Mouse (Mus musculus): ENCODE results near the gene Hoxb3.

Gene Hoxb3

DNA sequence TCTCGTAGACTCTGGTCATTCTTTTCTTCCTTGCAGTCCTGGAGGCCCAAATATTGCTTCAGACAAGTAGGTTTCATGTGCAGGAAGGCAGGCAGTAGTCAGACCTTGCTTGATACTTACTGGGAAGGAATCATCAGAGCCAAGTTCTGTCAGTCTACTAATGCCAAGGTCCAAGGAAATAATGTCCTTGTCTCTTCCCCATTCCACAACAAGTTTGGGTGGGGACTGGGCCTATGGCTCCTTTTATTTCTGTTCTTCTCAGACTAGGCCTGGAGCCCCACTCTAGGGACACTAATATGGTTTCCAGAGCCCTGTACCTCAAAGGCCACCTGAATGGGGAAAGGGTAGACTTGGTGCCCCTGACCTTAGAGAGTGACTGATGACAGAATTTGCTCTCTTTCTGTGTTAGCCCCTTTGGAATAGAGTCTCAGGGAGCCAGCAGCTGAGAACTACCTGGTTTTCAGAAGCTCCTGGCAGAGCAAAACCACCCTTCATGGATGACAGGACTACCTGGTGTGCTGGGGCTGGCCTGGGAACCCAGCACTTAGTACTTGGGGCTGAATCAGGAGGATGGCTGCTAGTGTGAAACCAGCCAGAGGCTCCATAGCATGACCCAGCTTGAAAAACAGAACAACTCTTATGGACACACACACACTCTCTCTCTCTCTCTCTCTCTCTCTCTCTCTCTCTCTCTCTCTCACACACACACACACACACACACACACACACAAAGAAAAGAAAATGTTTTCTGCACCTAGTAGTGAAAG is 34.5 kb upstream of the Hoxb3 start:
- no peak for DNase-seq (ENCODE audit: extremely low read depth, low read depth)

GRCm38 (mm10) chr11:96289293-96289692 is 33.8 kb upstream of the Hoxb3 start:
- DNase-seq (ENCODE audit: extremely low read depth, low read depth): no peak

DNA sequence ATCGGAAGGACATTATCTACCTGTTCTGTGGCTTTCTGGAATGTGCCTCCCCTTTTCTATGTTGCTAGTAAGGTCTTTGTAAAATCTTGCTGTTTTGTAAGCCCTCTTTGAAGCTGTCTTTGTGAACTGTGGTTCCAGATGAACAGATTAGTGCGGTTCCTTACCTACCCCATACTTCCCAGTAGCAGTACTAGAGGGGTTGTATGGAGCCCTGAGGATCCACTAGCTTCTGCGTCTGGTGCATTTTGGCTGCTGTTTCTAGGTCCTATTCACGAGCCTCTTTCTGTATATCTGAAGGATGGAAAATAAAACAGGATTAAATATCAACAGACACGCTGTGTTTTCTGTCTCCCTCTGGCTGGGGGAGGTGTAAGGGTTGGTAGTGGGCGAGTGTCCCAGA is 33.3 kb upstream of the Hoxb3 start:
- DNase-seq (ENCODE audit: extremely low read depth, low read depth): no peak

DNA sequence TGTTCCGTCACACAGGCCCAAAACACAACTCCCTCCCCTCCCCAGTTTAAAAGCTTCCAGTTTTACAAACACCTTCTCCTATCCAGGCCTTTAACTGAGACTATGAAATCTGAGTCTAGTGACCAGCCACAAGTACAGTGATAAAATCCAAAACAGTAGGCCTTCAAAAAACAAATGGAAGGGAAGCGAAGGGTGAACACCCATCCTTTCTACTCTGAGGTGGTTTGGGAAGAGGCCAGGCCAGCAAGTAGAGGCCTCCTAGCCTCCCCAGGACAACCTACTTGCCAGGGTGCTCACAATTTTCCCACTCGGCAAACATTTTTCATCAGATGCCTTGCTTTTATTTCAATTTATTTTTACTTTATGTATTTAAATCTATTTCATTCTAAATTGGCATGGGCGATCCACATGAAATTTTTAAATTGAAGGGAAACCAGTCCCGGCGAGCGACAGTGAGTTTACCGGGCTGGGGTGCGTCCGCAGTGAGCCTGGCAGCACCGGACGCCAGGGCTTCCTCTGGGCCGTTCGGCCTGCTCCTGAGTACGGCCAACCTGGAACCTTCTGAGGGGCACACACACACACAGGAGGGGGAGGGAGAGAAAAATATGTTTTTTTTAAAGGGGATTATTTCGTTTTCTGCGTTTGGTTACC is 32.3 kb upstream of the Hoxb3 start:
- DNase-seq (ENCODE audit: extremely low read depth, low read depth): no peak

- no peak for DNase-seq (ENCODE audit: extremely low read depth, low read depth)
These were observed 31.2 kb upstream of the Hoxb3 start, which contains the start of gene Hoxb6 for GRCm38 (mm10) chr11:96291681-96292564. Gene Hoxb6, plus strand, starts transcription at chr11:96292476.

DNA sequence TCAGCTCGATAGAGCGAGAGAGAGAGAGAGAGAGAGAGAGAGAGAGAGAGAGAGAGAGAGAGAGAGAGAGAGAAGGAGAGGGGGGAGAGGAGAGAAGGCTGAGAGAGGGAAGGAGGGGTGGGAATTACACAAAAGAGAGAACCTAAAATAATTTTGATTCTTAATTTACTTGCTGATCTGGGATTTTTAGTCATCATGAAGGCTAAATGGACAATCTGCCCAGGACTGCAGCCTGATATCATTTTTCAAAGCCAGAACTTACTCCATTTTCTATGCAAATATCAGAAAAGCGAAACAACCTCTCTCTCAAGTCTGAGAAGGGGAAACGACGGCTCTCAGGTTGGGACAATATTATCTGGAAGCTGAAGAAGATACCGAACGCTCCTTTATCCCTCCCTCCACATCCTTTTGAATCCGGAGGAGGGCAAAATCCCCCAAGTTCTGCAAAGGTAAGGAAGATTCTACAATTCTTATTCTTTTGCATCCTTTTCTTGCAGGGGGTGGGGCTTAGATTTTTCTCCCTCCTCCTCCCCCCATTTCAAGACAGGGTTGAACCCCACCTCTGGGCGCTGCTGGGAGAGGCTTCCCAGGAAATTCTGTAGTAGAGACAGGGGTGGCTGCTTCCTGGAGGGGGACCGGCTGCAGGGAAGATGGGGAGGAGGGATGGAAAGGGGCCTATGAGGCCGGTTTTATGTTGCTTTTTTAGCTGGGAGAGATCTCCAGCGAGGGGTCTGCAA is 30.4 kb upstream of the Hoxb3 start:
- no peak for DNase-seq (ENCODE audit: extremely low read depth, low read depth)

GRCm38 (mm10) chr11:96293302-96293921 is 29.7 kb upstream of the Hoxb3 start:
- DNase-seq (ENCODE audit: extremely low read depth, low read depth): no peak

GRCm38 (mm10) chr11:96294245-96295091 is 28.7 kb upstream of the Hoxb3 start:
- DNase-seq (ENCODE audit: extremely low read depth, low read depth): peak; percentile 47

DNA sequence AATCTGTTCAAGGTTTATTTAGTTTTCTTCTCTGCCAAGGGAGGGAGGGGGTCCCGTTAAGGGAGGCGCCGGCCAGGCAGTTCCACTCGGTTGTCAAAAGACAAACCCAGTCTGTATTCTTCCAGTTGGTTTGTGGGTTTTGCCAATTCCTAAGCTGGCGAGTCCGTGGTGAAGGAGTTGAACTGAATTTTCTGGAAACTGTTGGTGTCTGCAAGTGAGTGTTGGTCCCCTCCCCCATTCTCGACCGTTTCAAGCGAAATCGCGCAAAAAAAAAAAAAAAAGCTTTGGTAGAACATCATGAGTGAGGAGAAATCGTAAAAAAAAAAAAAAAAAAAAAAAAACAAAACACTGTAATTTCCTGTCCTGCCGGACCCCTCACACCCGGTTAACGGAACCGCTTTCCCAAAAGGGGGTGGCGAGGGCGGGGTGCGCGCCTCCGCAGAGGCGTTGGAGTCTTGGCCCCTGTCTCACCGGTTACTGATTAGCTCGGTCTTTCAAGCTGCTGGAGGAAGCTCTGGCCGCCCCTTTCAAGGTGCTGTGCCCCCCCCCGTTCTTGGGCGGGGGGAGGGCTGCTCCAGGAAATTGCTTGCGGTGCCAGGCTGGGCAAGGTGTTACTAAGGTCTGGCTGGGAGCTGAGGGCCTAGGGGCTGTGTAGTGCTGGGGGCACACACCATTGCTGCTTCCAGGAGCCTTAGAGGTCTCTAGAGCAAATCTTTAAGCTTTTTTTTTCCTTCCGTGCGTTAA is 27.9 kb upstream of the Hoxb3 start:
- no peak for DNase-seq (ENCODE audit: extremely low read depth, low read depth)

GRCm38 (mm10) chr11:96296997-96297396 is 26.1 kb upstream of the Hoxb3 start:
- no peak for DNase-seq (ENCODE audit: extremely low read depth, low read depth)

DNA sequence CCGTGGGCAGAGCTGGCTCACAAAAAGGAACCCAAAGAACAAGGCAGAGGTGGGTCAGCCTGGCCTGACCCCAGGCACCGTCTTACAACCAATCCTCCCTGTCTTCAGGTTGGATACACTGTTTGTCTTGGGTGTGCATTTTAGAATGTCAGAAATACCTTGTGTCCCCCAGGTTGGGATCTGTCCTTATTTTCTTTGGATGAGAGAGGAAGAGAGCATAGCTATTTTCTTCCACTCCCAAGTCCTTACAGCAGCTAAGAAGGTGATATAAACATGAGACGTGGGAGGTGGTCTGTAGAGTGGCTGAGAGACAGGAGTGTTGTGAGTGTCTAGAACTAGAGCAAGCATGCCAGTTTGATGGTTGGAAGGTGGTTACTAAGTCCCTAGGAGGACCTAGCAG is 25.7 kb upstream of the Hoxb3 start:
- no peak for DNase-seq (ENCODE audit: extremely low read depth, low read depth)

- no peak for DNase-seq (ENCODE audit: extremely low read depth, low read depth)
These were observed 25.0 kb upstream of the Hoxb3 start for GRCm38 (mm10) chr11:96297968-96298635.

- DNase-seq (ENCODE audit: extremely low read depth, low read depth): no peak
These were observed 24.0 kb upstream of the Hoxb3 start for GRCm38 (mm10) chr11:96298895-96299667.

- no peak for DNase-seq (ENCODE audit: extremely low read depth, low read depth)
These were observed 23.3 kb upstream of the Hoxb3 start for GRCm38 (mm10) chr11:96299781-96300180.

DNA sequence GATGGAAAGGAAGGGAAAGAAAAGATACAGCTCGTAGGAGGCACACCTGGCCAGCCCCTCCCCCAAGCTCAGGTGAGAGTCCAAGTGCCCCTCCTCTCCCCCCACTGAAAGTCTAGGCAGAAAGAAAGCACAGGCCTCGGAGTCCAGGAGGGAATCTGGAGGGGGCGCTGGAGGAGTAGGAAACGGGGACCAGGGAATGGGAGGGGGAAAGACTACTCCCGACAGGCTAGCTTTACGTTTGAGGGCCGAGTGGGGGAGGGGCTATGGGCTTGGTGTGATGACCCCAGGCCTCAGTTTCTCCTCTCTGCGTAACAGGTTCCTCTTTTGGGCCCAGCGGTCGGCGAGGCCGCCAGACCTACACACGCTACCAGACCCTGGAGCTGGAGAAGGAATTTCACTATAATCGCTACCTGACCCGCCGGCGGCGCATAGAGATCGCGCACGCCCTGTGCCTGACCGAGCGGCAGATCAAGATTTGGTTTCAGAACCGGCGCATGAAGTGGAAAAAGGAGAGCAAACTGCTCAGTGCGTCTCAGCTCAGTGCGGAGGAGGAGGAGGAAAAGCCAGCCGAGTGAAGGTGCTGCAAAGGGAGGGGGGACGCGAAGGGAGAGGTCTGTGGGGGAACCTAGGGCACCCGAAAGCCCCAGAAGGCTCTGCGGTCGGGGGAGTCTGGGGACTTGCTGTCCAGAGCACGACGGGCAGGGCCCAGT is 22.6 kb upstream of the Hoxb3 start:
- no peak for DNase-seq (ENCODE audit: extremely low read depth, low read depth)

DNA sequence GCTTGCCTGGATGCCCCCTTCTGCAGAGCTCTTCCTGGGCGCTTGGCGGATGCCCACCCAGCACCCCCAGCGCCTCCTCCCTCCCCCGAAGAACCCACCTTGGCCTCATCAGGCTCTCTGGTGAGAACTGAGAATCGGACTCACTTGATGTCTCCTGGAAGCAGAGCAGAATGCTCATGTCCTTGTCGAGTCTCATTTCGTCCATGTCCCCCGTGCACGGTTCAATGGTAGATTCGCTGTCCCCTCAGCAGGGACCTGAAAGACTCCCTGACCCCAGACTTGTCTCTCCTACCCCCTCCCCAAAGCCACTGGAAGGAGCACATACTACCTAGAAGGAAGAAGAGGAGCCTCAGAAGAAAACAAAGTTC is 22.1 kb upstream of the Hoxb3 start:
- no peak for DNase-seq (ENCODE audit: extremely low read depth, low read depth)

GRCm38 (mm10) chr11:96301837-96302236 is 21.3 kb upstream of the Hoxb3 start:
- DNase-seq (ENCODE audit: extremely low read depth, low read depth): no peak

Measured in MEL-GATA-1-ER (cell line).